In the genomic region with DNA sequence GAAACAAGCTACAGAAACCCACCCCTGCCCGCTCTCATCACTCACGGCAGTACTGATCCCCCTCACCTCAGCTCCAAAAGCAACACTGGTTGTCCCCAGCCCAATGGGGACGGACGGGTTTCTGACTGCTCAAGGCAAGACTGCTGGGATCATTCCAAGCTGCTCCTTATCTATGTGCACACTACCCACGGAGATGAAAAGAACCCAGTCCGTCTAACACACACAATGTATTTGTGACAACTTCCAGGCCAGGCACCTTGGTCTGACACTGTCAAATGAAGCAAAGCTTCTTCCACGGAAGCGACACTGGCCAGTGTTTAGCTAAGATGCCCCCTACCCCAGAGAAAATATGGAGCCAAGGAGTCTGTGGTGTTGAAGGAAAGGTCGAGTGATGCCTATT, we compare ENCODE assay signal across 8 mouse cellular contexts. TPM values are rescaled to one million over a fixed set of nuclear protein-coding genes. Genes with fewer than 3 reads are reported as not detected.
DNase-seq lines count a peak whose midpoint lies in the region; ATAC-seq and TF ChIP-seq lines count a peak whose summit lies in the region.

No protein-coding gene starts in this region.

- peak overlapping the region; percentile 99 for H3K4me3 ChIP-seq in heart, embryonic 11.5 days (ENCODE audit: low read depth, low read length)
- peak overlapping the region; percentile 100 for H3K4me3 ChIP-seq in brown adipose tissue, adult 24 weeks (ENCODE audit: insufficient read depth, low read depth, low read length)
- H3K4me3 ChIP-seq in heart, postnatal 0 days (ENCODE audit: low read depth, low read length): peak overlapping the region; percentile 90
- peak overlapping the region; percentile 99 for H3K4me3 ChIP-seq in midbrain, embryonic 11.5 days (ENCODE audit: low read depth, low read length)

- H3K9ac ChIP-seq in heart, embryonic 11.5 days (ENCODE audit: low read depth, low read length): peak overlapping the region; percentile 48; the same call in 1 of the 2 replicates
- 0 out of 2 replicates have a peak overlapping the region, but pooled peaks have one; percentile 86 for H3K9ac ChIP-seq in heart, postnatal 0 days (replicated peaks; ENCODE audit: low read depth, low read length)
- H3K9ac ChIP-seq in midbrain, embryonic 11.5 days (ENCODE audit: low read length): peak overlapping the region; percentile 96

- WGBS in heart, embryonic 11.5 days (ENCODE audit: insufficient replicate concordance): 33% methylated on average over 9 of the region's 9 CpGs
- WGBS in heart, postnatal 0 days: 28% methylated on average over 9 of the region's 9 CpGs
- WGBS in midbrain, embryonic 11.5 days: 55% methylated on average over 9 of the region's 9 CpGs

- H3K27me3 ChIP-seq in heart, embryonic 11.5 days (ENCODE audit: control insufficient read depth, insufficient read depth, low read length): no peaks in the 10 kb centered on the region
- H3K27me3 ChIP-seq in heart, postnatal 0 days (ENCODE audit: control insufficient read depth, insufficient read depth, low read length): no peaks in the 10 kb centered on the region
- H3K27me3 ChIP-seq in midbrain, embryonic 11.5 days (ENCODE audit: control insufficient read depth, insufficient read depth, low read length): no peaks in the 10 kb centered on the region

- intact Hi-C loops in heart, postnatal 10 days (cut with DNase I): no loop called here

- H3K9me3 ChIP-seq in heart, embryonic 11.5 days (replicated peaks; ENCODE audit: control insufficient read depth, low read length): no peaks in the 10 kb centered on the region
- H3K9me3 ChIP-seq in heart, postnatal 0 days (replicated peaks; ENCODE audit: control insufficient read depth, low read length): no peaks in the 10 kb centered on the region
- no peaks in the 10 kb centered on the region for H3K9me3 ChIP-seq in midbrain, embryonic 11.5 days (ENCODE audit: control insufficient read depth, low read length)

- DNase-seq in heart, postnatal 10 days: no peak
- no peak for DNase-seq in heart, postnatal 0 days (ENCODE audit: low spot score)
- DNase-seq in midbrain, embryonic 11.5 days (ENCODE audit: low spot score, missing footprints): peak; percentile 65
- DNase-seq in spleen, adult 12 weeks (ENCODE audit: low spot score): no peak
- no peak for DNase-seq in urinary bladder, postnatal 25 days (ENCODE audit: low spot score)
- no peak for DNase-seq in kidney, postnatal 14 days

- H3K4me1 ChIP-seq in heart, embryonic 11.5 days (ENCODE audit: control insufficient read depth, insufficient read depth, low read length): peaks cover 19% of the 10 kb centered on the region
- peaks cover 3% of the 10 kb centered on the region; the same call in 1 of the 2 replicates for H3K4me1 ChIP-seq in brown adipose tissue, adult 24 weeks (ENCODE audit: control insufficient read depth, insufficient read depth, insufficient read length, low read length)
- peaks cover 27% of the 10 kb centered on the region; the same call in 1 of the 2 replicates for H3K4me1 ChIP-seq in heart, postnatal 0 days (ENCODE audit: control insufficient read depth, insufficient read depth)
- H3K4me1 ChIP-seq in midbrain, embryonic 11.5 days (ENCODE audit: control insufficient read depth, insufficient read depth, low read length): peaks cover 18% of the 10 kb centered on the region

- no peak for TF ChIP-seq EP300 in heart, postnatal 0 days (IDR thresholded peaks at IDR 0.05; ENCODE audit: low read depth)

- H3K27ac ChIP-seq in heart, embryonic 11.5 days (ENCODE audit: low read depth, low read length): peak overlapping the region; percentile 15; the same call in 1 of the 2 replicates
- H3K27ac ChIP-seq in brown adipose tissue, adult 24 weeks (replicated peaks; ENCODE audit: low read depth, low read length): peak overlapping the region; percentile 19; the same call in 1 of the 2 replicates
- 0 out of 2 replicates have a peak overlapping the region, but pooled peaks have one; percentile 13 for H3K27ac ChIP-seq in heart, postnatal 0 days (ENCODE audit: low read depth)
- no peak overlapping the region for H3K27ac ChIP-seq in midbrain, embryonic 11.5 days (ENCODE audit: low read depth, low read length)

- no peak for TF ChIP-seq CTCF in heart, postnatal 0 days (IDR thresholded peaks at IDR 0.05; ENCODE audit: low read depth)

- H3K36me3 ChIP-seq in heart, embryonic 11.5 days (ENCODE audit: control insufficient read depth, insufficient read depth, low read length): peaks cover 27% of the 10 kb centered on the region
- peaks cover 33% of the 10 kb centered on the region for H3K36me3 ChIP-seq in heart, postnatal 0 days (replicated peaks; ENCODE audit: control insufficient read depth, insufficient read depth, low read length)
- H3K36me3 ChIP-seq in midbrain, embryonic 11.5 days (ENCODE audit: control insufficient read depth, insufficient read depth, low read length): peaks cover 25% of the 10 kb centered on the region

- no peak for ATAC-seq in heart, embryonic 11.5 days (replicated peaks; ENCODE audit: insufficient number of reproducible peaks, low FRiP score, low TSS enrichment)
- no peak for ATAC-seq in heart, postnatal 0 days (ENCODE audit: insufficient read depth, low read depth)
- no peak for ATAC-seq in midbrain, embryonic 11.5 days (ENCODE audit: low FRiP score)

- H3K4me2 ChIP-seq in heart, embryonic 11.5 days: peak overlapping the region; percentile 94
- peak overlapping the region; percentile 74 for H3K4me2 ChIP-seq in heart, postnatal 0 days (ENCODE audit: low read depth, low read length)
- peak overlapping the region; percentile 92 for H3K4me2 ChIP-seq in midbrain, embryonic 11.5 days

RNA-seq across cellular contexts. Expression of a gene that starts 1.7 kb away (rescaled TPM):
- 16.7 and 17.2 TPM in 2 replicates for polyA plus RNA-seq in heart, embryonic 11.5 days (2014; fragmentation: Nextera tagmentation; extraction: Ambion mirVana)
- total RNA-seq in heart, postnatal 10 days (2021): 100 to 1,000 TPM; 236 to 257 TPM
- 152 and 166 TPM in 2 replicates for polyA plus RNA-seq in brown adipose tissue, adult 24 weeks (2012; ENCODE audit: insufficient read depth, insufficient read length, missing spikeins)
- total RNA-seq in heart, postnatal 0 days (2014; rRNA removed; ENCODE audit: low replicate concordance): 18.6 and 20.7 TPM in 2 replicates
- 32.9 and 33.0 TPM in 2 replicates for polyA plus RNA-seq in heart, postnatal 0 days (2015; fragmentation: Nextera tagmentation; extraction: Ambion mirVana)
- polyA plus RNA-seq in midbrain, embryonic 11.5 days (2014; fragmentation: Nextera tagmentation; extraction: Ambion mirVana): 20.5 and 22.6 TPM in 2 replicates
